Mouse (Mus musculus) liver, embryonic 12.5 days (tissue): Measurements from ENCODE around the gene Rab3a. TPM values are rescaled to one million over a fixed set of nuclear protein-coding genes. Genes with fewer than 3 reads are reported as not detected.
A peak's percentile ranks its signal among the peaks of the same experiment; 100 is the strongest.

Experiments
- ATAC-seq: fragments of 200-750 bp; cut with Nextera tagmentation; 2 replicates; pipeline ENCODE4 v1.8.0; 2017; ENCODE audit warnings: moderate number of reproducible peaks, mild to moderate bottlenecking, moderate library complexity
- H3K27ac ChIP-seq: fragments of 300-500 bp; sonication (generic); 2 replicates; pipeline ENCODE4 v1.5.1; 2016; ENCODE audit warnings: mild to moderate bottlenecking
- H3K27me3 ChIP-seq: fragments of 300-500 bp; sonication (generic); replicated peaks from 2 replicates; pipeline ENCODE4 v1.6.1; 2016; ENCODE audit warnings: mild to moderate bottlenecking, moderate library complexity
- H3K36me3 ChIP-seq: fragments of 300-500 bp; sonication (generic); 2 replicates; pipeline ENCODE4 v1.6.1; 2016; ENCODE audit warnings: mild to moderate bottlenecking, moderate library complexity
- H3K4me1 ChIP-seq: fragments of 300-500 bp; sonication (generic); 2 replicates; pipeline ENCODE4 v1.6.1; 2016
- H3K4me2 ChIP-seq: fragments of 300-500 bp; sonication (generic); 2 replicates; pipeline ENCODE4 v1.6.1; 2016; ENCODE audit warnings: mild to moderate bottlenecking, moderate library complexity
- H3K4me3 ChIP-seq: fragments of 300-500 bp; sonication (generic); 2 replicates; pipeline ENCODE4 v1.5.1; 2016; ENCODE audit warnings: mild to moderate bottlenecking, moderate library complexity
- H3K9ac ChIP-seq: fragments of 300-500 bp; sonication (generic); 2 replicates; pipeline ENCODE4 v1.6.1; 2016; ENCODE audit warnings: mild to moderate bottlenecking, moderate library complexity
- H3K9me3 ChIP-seq: fragments of 300-500 bp; sonication (generic); replicated peaks from 2 replicates; pipeline ENCODE4 v1.6.1; 2016; ENCODE audit warnings: mild to moderate bottlenecking, moderate library complexity
- WGBS: fragments of 180-500 bp; shearing (Covaris S2); methylation state at CpG from one replicate; pipeline ENCODE4 v1.1.7; 2016; ENCODE audit not compliant: insufficient replicate concordance; 5-methylcytosine and 5-hydroxymethylcytosine counted together
- polyA plus RNA-seq: library from polyadenylated mRNA; unstranded; fragments of >200 nt; fragmentation: Nextera tagmentation; extraction: Ambion mirVana; gene quantifications from 2 replicates; pipeline ENCODE4 v1.2.1, GENCODE M21; 2016

The Rab3a gene
- polyA plus RNA-seq, 1 experiment from 2014 or later: 3.9 TPM

DNA sequence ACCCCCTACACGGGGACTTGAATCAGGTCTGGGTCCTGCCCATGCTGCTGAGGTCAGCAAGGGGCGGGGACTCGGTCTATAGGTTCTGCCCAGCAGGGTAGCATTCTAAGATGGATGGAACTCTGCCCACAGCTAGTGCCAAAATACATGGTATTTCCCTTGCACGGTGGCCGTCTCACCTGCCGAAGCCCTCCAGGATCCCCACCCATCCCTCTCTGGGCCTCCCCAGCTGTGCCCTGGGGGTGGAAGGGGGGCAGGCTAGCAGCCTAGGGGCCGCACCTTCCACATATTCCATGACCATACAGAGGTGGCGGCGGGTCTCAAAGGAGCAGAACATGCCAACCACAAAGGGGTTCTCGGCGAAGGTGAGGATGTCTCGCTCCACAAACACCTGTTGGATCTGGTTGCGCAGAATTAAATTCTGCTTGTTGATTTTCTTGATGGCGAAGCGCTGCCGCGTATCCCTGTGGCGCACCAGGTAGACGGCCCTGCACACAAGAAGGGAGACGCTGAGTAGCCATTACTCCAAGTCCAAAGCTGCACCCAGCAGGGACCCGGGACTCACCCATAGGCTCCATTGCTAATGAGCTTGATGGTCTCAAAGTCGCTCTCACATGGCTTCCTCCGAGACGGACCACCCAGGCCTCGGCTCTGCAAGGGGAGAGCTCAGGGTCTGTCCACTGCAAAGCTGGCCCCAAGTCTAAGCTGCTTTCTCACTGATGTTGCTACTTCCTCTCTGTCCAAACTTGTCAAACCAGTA lies 32.0 kb downstream of the Rab3a start:
- Histone ChIP-seq H3K36me3 (peaks cover 84% of the 10 kb centered on the region), H3K4me3 (no peak overlapping the region), H3K4me1 (peaks cover 59% of the 10 kb centered on the region), H3K9me3 (no peaks in the 10 kb centered on the region), H3K4me2 (no peak overlapping the region), H3K27me3 (no peaks in the 10 kb centered on the region), H3K9ac (no peak overlapping the region), H3K27ac (no peak overlapping the region)
- WGBS: 87% methylated on average over 25 of the region's 25 CpGs
- ATAC-seq: no peak

- no peak for ATAC-seq
- no peak overlapping the region for H3K4me3 ChIP-seq
- H3K27me3 ChIP-seq: no peaks in the 10 kb centered on the region
- H3K9ac ChIP-seq: no peak overlapping the region
- no peaks in the 10 kb centered on the region for H3K9me3 ChIP-seq
- WGBS: 85% methylated on average over 3 of the region's 3 CpGs
- peaks cover 65% of the 10 kb centered on the region for H3K4me1 ChIP-seq
- H3K27ac ChIP-seq: no peak overlapping the region
- H3K4me2 ChIP-seq: no peak overlapping the region
- H3K36me3 ChIP-seq: peaks cover 78% of the 10 kb centered on the region
Measured at GRCm38 (mm10) chr8:70787051-70787445, 32.6 kb downstream of the Rab3a start.

DNA sequence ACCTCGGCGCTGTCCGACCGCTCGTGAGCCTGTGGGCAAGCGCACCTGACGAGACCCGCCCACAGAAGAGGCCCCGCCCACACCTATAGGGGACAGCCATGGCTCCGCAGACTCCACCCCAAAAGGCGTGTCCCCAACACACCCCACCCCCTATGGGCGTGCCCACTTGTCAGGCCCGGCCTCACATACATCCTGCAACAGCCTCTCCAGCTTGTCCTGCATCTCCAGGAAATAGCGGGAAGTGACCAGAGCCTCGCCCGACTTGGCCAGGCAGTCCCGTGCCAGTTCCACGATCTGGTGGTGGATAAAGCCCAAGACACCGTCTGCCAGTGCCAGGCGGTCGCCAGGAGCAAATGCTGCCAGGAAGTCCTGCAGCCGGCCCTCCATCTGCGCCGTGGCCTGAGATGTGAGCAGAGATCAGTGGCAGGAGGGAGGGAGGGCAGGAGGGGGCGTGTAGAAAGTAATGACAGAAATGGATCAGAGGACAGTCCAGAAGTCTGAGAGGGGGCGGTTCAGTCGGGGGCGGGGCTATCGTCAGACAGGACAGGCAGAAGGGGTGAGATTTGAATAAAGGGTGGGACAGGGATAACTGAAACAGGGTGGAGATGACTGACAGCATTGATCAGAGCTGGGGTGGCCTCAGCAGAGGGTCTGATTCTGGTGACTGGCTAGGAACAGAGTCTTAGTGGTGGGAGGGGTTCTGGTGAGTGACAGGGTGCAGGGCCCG lies 33.6 kb downstream of the Rab3a start:
- H3K4me3 ChIP-seq: no peak overlapping the region
- no peak for ATAC-seq
- H3K27ac ChIP-seq: no peak overlapping the region
- peak overlapping the region; percentile 27 for H3K4me2 ChIP-seq
- WGBS: 59% methylated on average over 30 of the region's 30 CpGs
- H3K36me3 ChIP-seq: peaks cover 69% of the 10 kb centered on the region
- peaks cover 75% of the 10 kb centered on the region for H3K4me1 ChIP-seq
- no peaks in the 10 kb centered on the region for H3K27me3 ChIP-seq
- H3K9ac ChIP-seq: no peak overlapping the region
- no peaks in the 10 kb centered on the region for H3K9me3 ChIP-seq

DNA sequence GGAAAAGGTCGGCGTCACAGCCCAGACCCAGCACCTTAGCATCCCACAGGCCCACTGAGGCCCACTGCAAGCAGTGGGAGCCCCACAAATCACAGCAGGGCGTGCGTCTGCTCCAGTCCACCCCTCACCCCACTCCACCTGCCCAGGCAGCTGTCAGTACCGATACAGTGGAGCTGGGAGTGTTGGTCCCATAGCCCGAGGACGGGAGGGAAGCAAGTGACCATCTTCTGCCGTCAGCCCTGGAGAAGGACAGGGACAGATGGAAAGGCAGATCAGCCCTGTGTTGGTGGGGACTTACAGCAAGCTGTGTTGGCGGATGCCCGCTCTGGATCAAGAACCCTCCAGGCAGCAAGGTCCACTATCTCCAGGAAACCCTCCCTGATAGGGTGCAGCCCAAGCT lies 34.6 kb downstream of the Rab3a start:
- Histone ChIP-seq H3K4me3 (no peak overlapping the region), H3K9ac (no peak overlapping the region), H3K36me3 (peaks cover 59% of the 10 kb centered on the region), H3K9me3 (no peaks in the 10 kb centered on the region), H3K27ac (no peak overlapping the region), H3K27me3 (peaks cover 6% of the 10 kb centered on the region; the same call in 1 of the 2 replicates), H3K4me1 (peaks cover 81% of the 10 kb centered on the region), H3K4me2 (no peak overlapping the region)
- 68% methylated on average over 10 of the region's 10 CpGs for WGBS
- no peak for ATAC-seq

- peak overlapping the region; percentile 85 for H3K9ac ChIP-seq
- H3K36me3 ChIP-seq: peaks cover 41% of the 10 kb centered on the region
- H3K4me3 ChIP-seq: peak overlapping the region; percentile 75
- H3K4me1 ChIP-seq: peaks cover 78% of the 10 kb centered on the region
- peak overlapping the region; percentile 78 for H3K27ac ChIP-seq
- no peak for ATAC-seq
- 52% methylated on average over 8 of the region's 8 CpGs for WGBS
- H3K9me3 ChIP-seq: no peaks in the 10 kb centered on the region
- peak overlapping the region; percentile 93 for H3K4me2 ChIP-seq
- peaks cover 22% of the 10 kb centered on the region for H3K27me3 ChIP-seq
Measured at GRCm38 (mm10) chr8:70790846-70791245, 36.4 kb downstream of the Rab3a start.

GRCm38 (mm10) chr8:70791294-70791701 lies 36.8 kb downstream of the Rab3a start:
- ATAC-seq: peak; percentile 30; the same call in 1 of the 2 replicates
- WGBS: 26% methylated on average over 7 of the region's 7 CpGs
- Histone ChIP-seq H3K27me3 (peaks cover 27% of the 10 kb centered on the region), H3K4me1 (peaks cover 76% of the 10 kb centered on the region), H3K9me3 (no peaks in the 10 kb centered on the region), H3K36me3 (peaks cover 37% of the 10 kb centered on the region), H3K4me3 (peak overlapping the region; percentile 75), H3K9ac (peak overlapping the region; percentile 85), H3K4me2 (peak overlapping the region; percentile 93), H3K27ac (peak overlapping the region; percentile 78)

- H3K9me3 ChIP-seq: no peaks in the 10 kb centered on the region
- peak overlapping the region; percentile 85 for H3K9ac ChIP-seq
- peak; percentile 61 for ATAC-seq
- peak overlapping the region; percentile 75 for H3K4me3 ChIP-seq
- peaks cover 31% of the 10 kb centered on the region for H3K27me3 ChIP-seq
- H3K27ac ChIP-seq: peak overlapping the region; percentile 78
- H3K36me3 ChIP-seq: peaks cover 28% of the 10 kb centered on the region
- peak overlapping the region; percentile 93 for H3K4me2 ChIP-seq
- WGBS: 2% methylated on average over 58 of the region's 58 CpGs
- peaks cover 76% of the 10 kb centered on the region for H3K4me1 ChIP-seq
Measured at GRCm38 (mm10) chr8:70791975-70792691, 37.7 kb downstream of the Rab3a start.

DNA sequence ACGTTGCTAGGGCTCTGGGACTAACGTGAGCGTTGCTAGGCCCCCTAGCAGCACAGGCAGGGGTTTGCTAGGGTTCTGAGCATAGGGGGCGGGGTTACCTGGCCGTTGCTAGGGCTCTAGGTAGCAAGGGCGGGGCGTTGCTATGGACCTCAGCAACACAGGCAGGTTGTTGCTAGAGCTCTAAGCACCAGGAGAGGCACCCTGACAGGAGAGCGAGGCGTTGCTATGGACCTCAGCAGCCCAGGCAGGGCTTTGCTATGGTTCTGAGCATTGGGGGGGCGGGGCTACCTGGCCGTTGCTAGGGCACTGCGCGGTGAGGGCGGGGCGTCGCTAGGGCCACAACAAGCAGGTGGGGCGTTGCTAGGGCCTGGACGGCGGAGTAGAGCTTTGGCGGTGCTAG lies 38.2 kb downstream of the Rab3a start:
- Histone ChIP-seq H3K9me3 (no peaks in the 10 kb centered on the region), H3K4me2 (peak overlapping the region; percentile 93), H3K27ac (peak overlapping the region; percentile 78; the same call in 1 of the 2 replicates), H3K27me3 (peaks cover 35% of the 10 kb centered on the region), H3K4me1 (peaks cover 76% of the 10 kb centered on the region), H3K9ac (no peak overlapping the region; the same call in 1 of the 2 replicates), H3K4me3 (peak overlapping the region; percentile 75), H3K36me3 (peaks cover 23% of the 10 kb centered on the region)
- ATAC-seq: peak; percentile 2
- 0% methylated on average over 20 of the region's 20 CpGs for WGBS

- Histone ChIP-seq H3K4me1 (peaks cover 70% of the 10 kb centered on the region), H3K4me3 (no peak overlapping the region), H3K27me3 (peaks cover 50% of the 10 kb centered on the region), H3K27ac (no peak overlapping the region), H3K9me3 (no peaks in the 10 kb centered on the region), H3K9ac (no peak overlapping the region), H3K4me2 (no peak overlapping the region), H3K36me3 (peaks cover 7% of the 10 kb centered on the region)
- no peak for ATAC-seq
- WGBS: 65% methylated on average over 2 of the region's 2 CpGs
Measured at GRCm38 (mm10) chr8:70794215-70794614, 39.7 kb downstream of the Rab3a start.

GRCm38 (mm10) chr8:70795370-70795769 lies 40.9 kb downstream of the Rab3a start:
- ATAC-seq: no peak
- Histone ChIP-seq H3K4me2 (no peak overlapping the region), H3K4me3 (no peak overlapping the region), H3K4me1 (peaks cover 58% of the 10 kb centered on the region), H3K9ac (no peak overlapping the region), H3K27ac (no peak overlapping the region), H3K27me3 (peaks cover 62% of the 10 kb centered on the region), H3K9me3 (no peaks in the 10 kb centered on the region), H3K36me3 (no peaks in the 10 kb centered on the region)
- WGBS: 67% methylated on average over 2 of the region's 2 CpGs

GRCm38 (mm10) chr8:70796403-70797080 lies 42.1 kb downstream of the Rab3a start:
- H3K27me3 ChIP-seq: peaks cover 73% of the 10 kb centered on the region
- peak overlapping the region; percentile 38 for H3K27ac ChIP-seq
- no peak for ATAC-seq
- peak overlapping the region; percentile 76 for H3K9ac ChIP-seq
- H3K4me2 ChIP-seq: peak overlapping the region; percentile 95
- WGBS: 4% methylated on average over 54 of the region's 54 CpGs
- H3K4me3 ChIP-seq: peak overlapping the region; percentile 62
- H3K4me1 ChIP-seq: peaks cover 57% of the 10 kb centered on the region
- no peaks in the 10 kb centered on the region for H3K36me3 ChIP-seq
- no peaks in the 10 kb centered on the region for H3K9me3 ChIP-seq
